Mouse (Mus musculus) kidney, embryonic 16.5 days (tissue): ENCODE results near the gene Asrgl1. TPM values are rescaled to one million over a fixed set of nuclear protein-coding genes. Genes with fewer than 3 reads are reported as not detected.
"Not testable (repeated sequence)": the region's sequence is repeated elsewhere in the genome, so short reads cannot be mapped to it uniquely, and the experiment has no call there.

Source experiments
- ATAC-seq: fragments of 200-750 bp; cut with Nextera tagmentation; 2 replicates; pipeline ENCODE4 v1.8.0; 2017; ENCODE audit warnings: moderate TSS enrichment; ENCODE audit not compliant: low FRiP score, low TSS enrichment
- H3K27ac ChIP-seq: fragments of 300-500 bp; sonication (generic); 2 replicates; pipeline ENCODE4 v1.5.1; 2014; ENCODE audit warnings: low read length
- H3K27me3 ChIP-seq: fragments of 300-500 bp; sonication (generic); 2 replicates; pipeline ENCODE4 v1.6.1; 2014; ENCODE audit warnings: low read length, control low read depth, mixed read lengths; ENCODE audit not compliant: insufficient read depth
- H3K36me3 ChIP-seq: fragments of 300-500 bp; sonication (generic); 2 replicates; pipeline ENCODE4 v1.6.1; 2014; ENCODE audit warnings: low read length, control low read depth, mixed read lengths; ENCODE audit not compliant: insufficient read depth
- H3K4me1 ChIP-seq: fragments of 300-500 bp; sonication (generic); 2 replicates; pipeline ENCODE4 v1.6.1; 2014; ENCODE audit warnings: low read length, control low read depth, mixed read lengths; ENCODE audit not compliant: insufficient read depth
- H3K4me2 ChIP-seq: fragments of 300-500 bp; sonication (generic); replicated peaks from 2 replicates; pipeline ENCODE4 v1.6.1; 2014; ENCODE audit warnings: low read depth, low read length
- H3K4me3 ChIP-seq: fragments of 300-500 bp; sonication (generic); 2 replicates; pipeline ENCODE4 v1.5.1; 2014; ENCODE audit warnings: mild to moderate bottlenecking, low read length
- H3K9ac ChIP-seq: fragments of 300-500 bp; sonication (generic); replicated peaks from 2 replicates; pipeline ENCODE4 v1.6.1; 2014; ENCODE audit warnings: low read length
- H3K9me3 ChIP-seq: fragments of 300-500 bp; sonication (generic); 2 replicates; pipeline ENCODE4 v1.6.1; 2016; ENCODE audit warnings: low read length, control low read depth
- WGBS: fragments of 180-500 bp; shearing (Covaris S2); extraction: QIAGEN DNeasy Blood & Tissue Kit; methylation state at CpG from one replicate; pipeline ENCODE4 v1.1.7; 2014; 5-methylcytosine and 5-hydroxymethylcytosine counted together
- polyA plus RNA-seq: library from polyadenylated mRNA; unstranded; fragments of >200 nt; fragmentation: Nextera tagmentation; extraction: Ambion mirVana; gene quantifications from 2 replicates; pipeline ENCODE4 v1.2.1, GENCODE M21; 2015

The Asrgl1 gene
- polyA plus RNA-seq: 15.0 and 15.1 TPM in 2 replicates

GRCm38 (mm10) chr19:9135512-9136331 lies at the start of gene Asrgl1:
TSS of gene Asrgl1 (minus strand) at chr19:9135636.
- WGBS: 12% methylated on average over 31 of the region's 31 CpGs
- H3K9me3 ChIP-seq: no peaks in the 10 kb centered on the region
- H3K4me3 ChIP-seq: peak within 1 kb of the TSS; percentile 71
- ATAC-seq: peak; percentile 98
- H3K27me3 ChIP-seq: no peaks in the 10 kb centered on the region
- H3K4me2 ChIP-seq: peak within 1 kb of the TSS; percentile 90
- peak within 1 kb of the TSS; percentile 75 for H3K9ac ChIP-seq
- H3K36me3 ChIP-seq: no peaks in the 10 kb centered on the region
- H3K27ac ChIP-seq: no peak within 1 kb of the TSS
- peaks cover 21% of the 10 kb centered on the region for H3K4me1 ChIP-seq

DNA sequence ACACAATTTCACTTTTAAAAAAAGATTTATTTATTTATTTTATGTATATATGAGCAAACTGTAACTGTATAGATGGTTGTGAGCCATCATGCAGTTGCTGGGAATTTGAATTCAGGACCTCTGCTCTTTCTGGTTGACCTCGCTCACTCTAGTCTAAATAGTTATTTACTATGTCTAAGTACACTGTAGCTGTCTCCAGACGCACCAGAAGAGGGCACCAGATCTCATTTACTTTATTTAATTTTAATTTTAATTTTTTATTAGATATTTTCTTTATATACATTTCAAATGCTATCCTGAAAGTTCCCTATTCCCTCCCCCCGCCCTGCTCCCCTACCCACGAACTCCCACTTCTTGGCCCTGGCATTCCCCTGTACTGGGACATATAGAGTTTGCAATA lies 10.8 kb upstream of the Asrgl1 start:
- Histone ChIP-seq H3K27ac (no peak overlapping the region), H3K36me3 (no peaks in the 10 kb centered on the region), H3K9ac (no peak overlapping the region), H3K27me3 (no peaks in the 10 kb centered on the region), H3K4me2 (no peak overlapping the region), H3K4me1 (no peaks in the 10 kb centered on the region), H3K4me3 (no peak overlapping the region), H3K9me3 (no peaks in the 10 kb centered on the region)
- ATAC-seq: no peak
- 74% methylated on average over 4 of the region's 4 CpGs for WGBS

DNA sequence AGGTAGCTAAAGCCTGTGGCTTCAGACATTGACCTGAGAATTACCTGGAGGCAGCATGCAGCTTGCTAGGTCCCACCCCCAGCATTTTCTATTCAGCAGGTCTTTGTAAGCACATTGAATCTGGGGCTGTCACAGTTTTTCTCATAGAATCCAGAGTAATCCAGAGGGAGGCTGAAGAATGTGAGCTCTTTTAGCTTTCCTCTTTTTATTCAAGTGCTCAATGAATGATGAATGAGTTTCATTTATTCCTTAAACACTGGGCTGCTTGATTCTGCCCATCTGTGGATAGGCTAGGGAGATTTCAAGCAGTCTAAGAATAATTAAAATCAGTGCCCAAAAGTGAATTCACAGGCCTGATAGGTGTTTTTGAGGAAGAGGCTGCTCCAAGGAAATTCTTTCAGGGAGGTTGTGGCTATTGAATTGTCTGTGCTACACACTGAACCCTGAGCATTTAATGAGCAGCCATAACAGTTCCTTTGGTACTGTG lies 8.2 kb upstream of the Asrgl1 start:
- no peak for ATAC-seq
- Histone ChIP-seq H3K4me1 (no peaks in the 10 kb centered on the region), H3K27ac (no peak overlapping the region), H3K4me3 (no peak overlapping the region), H3K36me3 (no peaks in the 10 kb centered on the region), H3K27me3 (no peaks in the 10 kb centered on the region), H3K9me3 (no peaks in the 10 kb centered on the region), H3K4me2 (no peak overlapping the region), H3K9ac (no peak overlapping the region)

GRCm38 (mm10) chr19:9143230-9143629 lies 7.8 kb upstream of the Asrgl1 start:
- Histone ChIP-seq H3K9ac (no peak overlapping the region), H3K4me2 (no peak overlapping the region), H3K27ac (no peak overlapping the region), H3K27me3 (no peaks in the 10 kb centered on the region), H3K36me3 (no peaks in the 10 kb centered on the region), H3K4me3 (no peak overlapping the region), H3K9me3 (no peaks in the 10 kb centered on the region), H3K4me1 (no peaks in the 10 kb centered on the region)
- no peak for ATAC-seq
- 78% methylated on average over 2 of the region's 2 CpGs for WGBS

GRCm38 (mm10) chr19:9140361-9140760 lies 4.9 kb upstream of the Asrgl1 start:
- H3K4me2 ChIP-seq, H3K4me1 ChIP-seq, H3K27me3 ChIP-seq, H3K4me3 ChIP-seq, H3K9me3 ChIP-seq, H3K9ac ChIP-seq, H3K36me3 ChIP-seq, ATAC-seq, H3K27ac ChIP-seq: not testable (repeated sequence)
- WGBS: 61% methylated on average over 1 of the region's 1 CpGs

DNA sequence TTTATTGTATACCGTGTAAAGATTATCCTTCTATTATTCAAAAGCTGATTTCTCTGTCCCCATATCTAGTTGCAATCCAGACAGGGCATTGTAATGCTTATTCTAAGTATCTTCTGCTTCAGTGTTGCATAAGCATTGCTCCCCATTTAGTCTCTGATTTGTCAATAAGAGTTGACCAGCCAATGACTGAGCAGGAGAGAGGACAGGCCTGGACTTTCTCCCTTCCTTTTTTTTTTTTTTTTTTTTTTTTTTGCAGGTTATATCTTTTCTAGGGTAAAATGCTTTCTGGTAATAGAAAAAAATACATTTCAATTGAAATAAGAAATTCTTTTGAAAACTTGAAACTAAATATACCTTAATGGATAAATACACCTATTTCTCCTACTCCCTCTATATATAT lies 1.7 kb upstream of the Asrgl1 start:
- no peaks in the 10 kb centered on the region for H3K9me3 ChIP-seq
- no peaks in the 10 kb centered on the region for H3K27me3 ChIP-seq
- no peaks in the 10 kb centered on the region for H3K36me3 ChIP-seq
- H3K4me1 ChIP-seq: peaks cover 21% of the 10 kb centered on the region
- no peak overlapping the region for H3K4me2 ChIP-seq
- no peak for ATAC-seq
- H3K27ac ChIP-seq: no peak overlapping the region
- 95% methylated on average over 1 of the region's 1 CpGs for whole genome bisulfite sequencing
- H3K4me3 ChIP-seq: no peak overlapping the region
- no peak overlapping the region for H3K9ac ChIP-seq

- peak overlapping the region; percentile 75 for H3K9ac ChIP-seq
- peaks cover 21% of the 10 kb centered on the region for H3K4me1 ChIP-seq
- H3K27ac ChIP-seq: no peak overlapping the region
- peak overlapping the region; percentile 90 for H3K4me2 ChIP-seq
- peak; percentile 77 for ATAC-seq
- WGBS: under 1% methylated on average over 34 of the region's 37 CpGs
- H3K9me3 ChIP-seq: no peaks in the 10 kb centered on the region
- peak overlapping the region; percentile 71 for H3K4me3 ChIP-seq
- H3K36me3 ChIP-seq: no peaks in the 10 kb centered on the region
- H3K27me3 ChIP-seq: no peaks in the 10 kb centered on the region
Measured at GRCm38 (mm10) chr19:9134746-9135511, 507 bp downstream of the Asrgl1 start.

GRCm38 (mm10) chr19:9129996-9130395 lies 5.4 kb downstream of the Asrgl1 start:
- no peaks in the 10 kb centered on the region for H3K9me3 ChIP-seq
- no peak overlapping the region for H3K27ac ChIP-seq
- WGBS: 22% methylated on average over 1 of the region's 1 CpGs
- ATAC-seq: no peak
- H3K36me3 ChIP-seq: peaks cover 9% of the 10 kb centered on the region; the same call in 1 of the 2 replicates
- no peaks in the 10 kb centered on the region for H3K27me3 ChIP-seq
- no peak overlapping the region for H3K4me3 ChIP-seq
- H3K9ac ChIP-seq: no peak overlapping the region
- peaks cover 18% of the 10 kb centered on the region for H3K4me1 ChIP-seq
- no peak overlapping the region for H3K4me2 ChIP-seq

GRCm38 (mm10) chr19:9128499-9129194 lies 6.8 kb downstream of the Asrgl1 start:
- peaks cover 8% of the 10 kb centered on the region for H3K4me1 ChIP-seq
- 83% methylated on average over 4 of the region's 4 CpGs for WGBS
- no peaks in the 10 kb centered on the region for H3K9me3 ChIP-seq
- peaks cover 9% of the 10 kb centered on the region; the same call in 1 of the 2 replicates for H3K36me3 ChIP-seq
- H3K4me3 ChIP-seq: no peak overlapping the region
- no peaks in the 10 kb centered on the region for H3K27me3 ChIP-seq
- 0 out of 2 replicates have a peak, but pooled peaks have one; percentile 71 for ATAC-seq
- H3K27ac ChIP-seq: no peak overlapping the region
- H3K9ac ChIP-seq: no peak overlapping the region
- H3K4me2 ChIP-seq: no peak overlapping the region
